Mouse (Mus musculus) ES-Bruce4 (cell line): ENCODE measurements at regions not wholly inside any gene's neighbourhood (a gene's known extent, or its start where the extent isn't known, plus 50 kb on each side); places are given as distances from the start of the nearest gene placed in this dataset.

ENCODE experiments used
- CTCF ChIP-seq: IDR thresholded peaks from one replicate; pipeline ENCODE4 v1.8.1; 2011; ENCODE audit warnings: low read depth, low read length
- EP300 ChIP-seq: IDR thresholded peaks from 2 replicates; pipeline ENCODE4 v1.6.1; 2011; ENCODE audit warnings: low read depth, low read length; ENCODE audit not compliant: insufficient read depth
- POLR2A ChIP-seq: IDR thresholded peaks from one replicate; pipeline ENCODE4 v1.8.1; 2011; ENCODE audit warnings: low read length; ENCODE audit not compliant: insufficient read depth

GRCm38 (mm10) chr13:44057542-44057941, 273.0 kb downstream of the Cd83 start:
- TF ChIP-seq CTCF (no peak), POLR2A (no peak), EP300 (no peak)
